Mouse (Mus musculus) T-helper 17 cell (primary cell): ENCODE measurements at regions not wholly inside any gene's neighbourhood (a gene's known extent, or its start where the extent isn't known, plus 50 kb on each side); places are given as distances from the start of the nearest gene placed in this dataset.

ENCODE experiments used
- in situ Hi-C, 2 experiments: fragments of 300-600 bp; cut with MboI, MseI; formaldehyde crosslinking; loops; 1 replicate in 1 of 2; 2 replicates in 1 of 2; pipeline ENCODE4 v1.15.1; 2025; ENCODE audit warnings: high pct_unique_total_duplicates in 2 of 2

DNA sequence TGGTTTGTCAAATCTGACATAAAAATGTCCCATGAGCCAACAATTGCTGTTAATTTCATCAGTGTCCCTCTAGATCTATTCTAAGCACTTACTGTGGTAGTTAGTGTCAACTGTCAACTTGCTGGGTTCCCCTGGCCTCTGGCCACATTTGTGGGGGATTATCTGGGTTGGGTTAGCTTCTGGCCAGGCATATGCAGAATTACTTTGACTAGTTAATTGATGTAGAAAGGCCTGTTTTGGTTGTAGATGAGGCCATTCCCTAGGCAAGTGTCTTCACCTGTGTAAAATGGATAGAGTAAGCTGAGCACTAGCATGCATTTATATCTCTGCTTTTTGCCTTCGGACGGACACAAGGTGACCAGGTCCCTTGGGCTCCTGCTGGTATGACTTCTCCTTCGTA is 283.9 kb downstream of the 1810013L24Rik start:
- in situ Hi-C loops: loop anchor here in 1 of 2 experiments (25.0 kb wide), 1 partner anchor 1476 kb away; no protein-coding TSS in a partner anchor

DNA sequence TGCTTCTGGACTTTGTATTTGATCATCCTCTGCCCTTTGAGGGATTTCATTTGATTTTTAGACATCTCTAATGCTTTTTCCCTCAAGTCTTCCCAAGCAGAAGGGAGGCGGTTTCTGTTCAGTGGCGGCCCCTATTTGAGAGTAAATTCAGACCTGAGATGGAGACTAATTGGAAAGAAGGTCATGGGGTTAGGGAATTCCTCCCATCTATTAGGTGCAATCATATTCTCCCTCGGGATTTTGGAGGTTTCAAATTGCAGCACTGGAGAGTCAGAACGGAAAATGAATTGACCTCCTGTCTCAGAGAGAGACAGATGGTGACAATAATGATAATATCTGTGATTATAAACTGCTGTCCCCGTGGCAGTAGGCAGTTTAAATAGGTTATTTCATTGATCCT is 285.6 kb downstream of the 1810013L24Rik start:
- in situ Hi-C loops: loop anchor here in 1 of 2 experiments (25.0 kb wide), 1 partner anchor 1478 kb away; no protein-coding TSS in a partner anchor

DNA sequence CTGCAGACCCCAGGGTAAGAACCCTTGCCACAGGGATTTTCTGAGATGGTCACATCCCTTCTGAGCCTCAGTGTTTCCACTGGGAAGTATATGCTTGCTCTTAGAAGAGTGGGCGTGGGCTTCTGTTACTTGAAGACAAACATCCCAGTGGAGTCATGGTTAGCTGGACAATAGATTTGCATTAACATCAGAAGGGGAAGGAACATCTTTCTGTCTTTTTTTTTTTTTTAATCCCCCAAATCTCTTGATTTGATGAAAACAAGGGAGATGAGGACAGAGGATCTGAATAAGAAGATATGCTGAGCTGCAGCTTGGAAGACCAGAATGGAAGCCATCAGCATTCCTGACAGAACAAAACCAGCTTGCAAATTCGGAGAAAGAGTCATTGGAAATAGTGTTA is 291.7 kb downstream of the 1810013L24Rik start:
- in situ Hi-C loops: loop anchor here (10.0 to 25.0 kb wide), 2 partner anchors 1484 to 1557 kb away; no protein-coding TSS in a partner anchor

DNA sequence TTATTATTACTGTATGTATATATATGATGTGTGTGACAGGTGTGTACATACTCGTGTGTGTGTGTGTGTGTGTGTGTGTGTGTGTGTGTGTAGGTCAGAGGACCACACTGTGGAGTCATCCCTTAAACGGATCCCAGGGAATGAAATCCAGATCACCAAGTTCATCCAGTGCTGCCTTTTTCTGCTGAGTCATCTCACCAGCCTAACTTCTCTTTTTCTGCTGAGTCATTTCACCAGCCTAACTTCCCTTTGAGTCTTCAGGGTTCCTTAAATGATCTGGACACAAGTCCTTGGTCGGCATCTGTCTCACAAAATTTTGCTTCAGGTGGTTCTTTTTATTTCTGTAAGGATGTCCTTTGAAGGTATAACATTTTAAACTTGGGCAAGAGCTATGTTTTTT is 302.2 kb downstream of the 1810013L24Rik start:
- in situ Hi-C loops: no loop called here

DNA sequence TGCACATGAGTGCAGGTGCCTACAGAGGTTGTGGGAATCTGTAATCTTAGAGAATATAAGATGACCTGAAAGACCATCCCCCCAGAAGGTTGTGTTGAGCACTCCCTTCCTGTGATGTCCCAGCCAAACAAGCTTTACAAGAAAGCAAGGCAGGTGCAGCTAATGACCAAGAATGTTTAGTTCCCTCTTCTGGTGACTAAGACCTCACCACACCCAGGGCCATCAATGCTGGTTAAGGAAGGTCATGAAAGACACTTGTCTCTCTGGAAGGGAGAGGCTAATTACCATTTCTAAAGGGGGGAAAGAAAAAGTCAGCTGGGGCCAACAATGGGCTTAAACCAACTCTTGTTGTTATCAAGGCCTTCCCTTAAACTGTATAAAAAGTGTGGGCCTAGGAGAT is 302.9 kb downstream of the 1810013L24Rik start:
- in situ Hi-C loops: no loop called here

DNA sequence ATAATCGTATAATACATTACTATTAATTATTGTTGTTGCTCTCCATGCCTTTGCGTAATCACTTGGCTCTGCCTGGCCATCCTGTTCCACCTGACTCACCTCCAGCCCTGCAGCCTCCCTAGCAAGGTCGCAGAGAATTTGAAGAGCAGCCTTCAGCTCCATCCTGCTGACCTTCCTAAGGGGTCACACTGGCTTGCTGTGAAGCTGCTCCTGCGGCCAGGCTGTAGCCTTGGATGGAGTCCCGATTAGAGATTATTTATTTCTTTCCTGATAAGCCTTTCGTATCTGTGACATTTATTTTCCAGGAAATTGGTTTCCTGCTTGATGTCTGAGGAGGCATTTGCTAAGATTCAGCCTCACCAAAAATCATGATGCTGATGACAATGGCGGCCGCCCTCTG is 305.5 kb downstream of the 1810013L24Rik start:
- in situ Hi-C loops: no loop called here

DNA sequence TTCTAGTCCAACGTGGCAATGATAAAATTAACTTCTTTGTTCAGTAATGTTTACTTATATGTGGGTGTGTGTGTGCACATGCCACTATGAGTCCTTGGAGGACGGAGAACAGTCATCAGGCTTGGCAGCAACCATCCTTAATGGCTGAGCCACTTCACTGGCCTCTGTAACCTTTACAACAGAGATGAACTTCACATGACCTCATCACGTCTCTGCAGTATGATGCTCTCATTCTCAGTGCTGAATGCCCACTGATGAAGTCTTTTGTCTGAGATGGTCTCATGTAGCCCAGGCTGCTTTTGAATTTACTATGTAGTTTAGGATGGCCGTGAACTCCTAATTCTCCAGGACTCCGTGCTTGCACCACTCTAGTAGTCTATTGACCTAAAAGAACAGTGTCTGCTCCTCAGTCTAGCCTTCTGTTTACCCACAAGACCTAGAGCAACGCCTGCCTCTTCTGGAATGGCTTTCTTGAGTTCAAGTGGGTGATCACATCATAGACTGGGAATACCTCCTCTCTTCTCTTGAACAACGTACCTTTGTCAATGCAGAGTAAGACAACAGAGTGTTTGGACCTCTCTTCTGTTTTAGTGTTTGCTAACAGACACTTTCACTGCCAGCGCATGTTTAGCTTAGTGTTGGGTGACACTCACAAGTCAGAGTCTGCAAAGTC is 308.8 kb downstream of the 1810013L24Rik start:
- in situ Hi-C loops: no loop called here

DNA sequence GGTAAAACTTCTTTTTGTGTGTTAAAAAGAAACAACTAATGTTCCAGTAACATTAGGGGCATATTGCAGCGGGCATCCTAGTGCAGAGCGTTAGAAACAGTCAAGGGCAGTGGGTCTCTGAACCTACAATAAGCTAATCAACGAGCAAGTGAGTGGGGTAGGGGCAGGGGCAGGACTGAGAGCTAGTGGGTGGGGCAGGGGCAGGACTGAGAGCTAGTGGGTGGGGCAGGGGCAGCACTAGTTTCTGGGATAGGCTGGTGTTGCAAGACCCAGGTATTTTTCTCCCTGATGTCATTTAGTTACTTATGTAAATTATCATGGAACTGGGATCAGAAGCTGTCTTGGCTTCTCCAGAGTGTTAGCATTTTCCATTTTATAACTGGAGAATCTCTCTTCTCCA is 309.5 kb downstream of the 1810013L24Rik start:
- in situ Hi-C loops: no loop called here

DNA sequence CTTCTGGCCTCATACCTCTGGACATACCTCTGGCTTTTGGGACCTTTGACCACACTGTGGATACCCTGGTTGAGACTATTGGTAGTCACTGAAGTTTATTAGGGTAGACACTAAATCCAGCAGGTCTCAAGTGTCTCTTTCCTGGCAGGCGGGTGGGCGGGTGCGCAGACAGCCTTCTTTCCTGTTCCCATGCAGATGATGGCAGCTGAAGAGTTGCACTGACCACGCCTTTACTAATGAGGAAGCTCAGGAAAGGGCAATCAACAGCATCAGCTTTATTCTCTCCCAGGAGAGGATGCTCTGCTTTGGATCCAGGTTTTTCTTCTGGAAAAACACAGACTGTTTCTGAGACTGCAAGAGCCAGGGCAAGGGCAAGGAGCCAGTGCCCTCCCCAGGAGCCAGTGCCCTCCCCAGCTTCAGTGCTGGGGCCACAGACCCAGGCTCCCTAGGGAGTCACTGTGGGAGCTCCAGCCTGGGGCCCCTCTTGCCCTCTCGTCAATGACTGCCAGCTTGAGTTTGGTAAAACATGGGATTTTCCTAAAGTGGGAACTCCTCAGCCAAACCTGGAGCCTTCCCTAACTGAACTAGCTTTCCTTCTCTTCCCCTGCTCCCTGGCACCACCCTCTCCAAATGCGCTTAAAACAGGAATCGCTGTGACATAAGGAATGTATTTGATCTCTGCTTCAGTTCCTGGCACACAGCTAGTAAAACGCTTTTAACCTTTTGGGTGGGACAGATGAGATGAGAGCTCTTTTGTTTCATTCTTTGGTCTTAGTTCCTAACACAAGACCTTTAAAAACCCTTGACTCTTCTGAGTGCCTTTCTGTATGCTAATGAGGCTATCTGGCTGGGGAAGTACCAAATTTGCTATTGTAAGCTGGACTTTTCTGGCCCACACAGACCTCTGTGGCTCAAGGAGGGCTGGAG is 319.6 kb downstream of the 1810013L24Rik start:
- in situ Hi-C loops: loop anchor here in 1 of 2 experiments (10.0 kb wide), 1 partner anchor 455 kb away; no protein-coding TSS in a partner anchor

DNA sequence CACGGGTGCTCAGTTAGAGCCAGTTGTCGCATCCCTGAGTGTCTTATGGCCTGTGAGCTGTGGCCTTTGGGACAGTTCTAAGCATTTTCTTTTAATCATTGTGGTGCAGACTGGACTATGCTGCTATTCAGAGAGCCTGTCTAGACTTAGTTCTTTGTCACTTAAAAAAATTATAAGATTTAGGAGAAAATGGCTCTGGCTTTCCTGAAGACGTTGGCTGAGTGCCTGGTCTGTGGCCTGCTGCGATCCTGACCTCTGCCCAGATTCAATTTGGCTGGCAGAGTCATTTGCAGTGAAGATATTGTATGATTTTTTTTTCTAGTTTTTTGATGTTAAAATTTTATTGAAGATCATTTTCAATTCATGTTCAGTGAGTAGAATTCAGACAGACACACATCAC is 322.0 kb downstream of the 1810013L24Rik start:
- in situ Hi-C loops: loop anchor here in 1 of 2 experiments (10.0 kb wide), 1 partner anchor 453 kb away; no protein-coding TSS in a partner anchor

DNA sequence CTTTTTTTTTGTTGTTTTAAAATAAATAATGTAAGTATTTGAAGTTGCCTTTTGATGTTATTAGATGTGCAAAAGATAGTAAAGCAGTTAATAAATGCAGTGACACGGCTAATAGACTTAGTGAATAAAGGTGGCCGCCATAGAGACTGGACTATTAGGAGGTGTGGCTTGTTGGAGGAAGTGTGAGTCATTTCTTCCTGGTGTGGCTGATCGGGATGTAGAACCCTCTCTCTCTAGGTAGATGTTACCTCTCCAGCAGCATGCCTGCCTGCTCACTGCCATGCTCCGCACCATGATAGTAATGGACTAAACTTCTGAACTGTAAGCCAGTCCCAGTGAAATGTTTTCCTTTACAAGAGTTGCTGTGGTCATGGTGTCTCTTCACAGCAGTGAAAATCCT is 323.6 kb downstream of the 1810013L24Rik start:
- in situ Hi-C loops: loop anchor here in 1 of 2 experiments (10.0 kb wide), 1 partner anchor 451 kb away; no protein-coding TSS in a partner anchor

DNA sequence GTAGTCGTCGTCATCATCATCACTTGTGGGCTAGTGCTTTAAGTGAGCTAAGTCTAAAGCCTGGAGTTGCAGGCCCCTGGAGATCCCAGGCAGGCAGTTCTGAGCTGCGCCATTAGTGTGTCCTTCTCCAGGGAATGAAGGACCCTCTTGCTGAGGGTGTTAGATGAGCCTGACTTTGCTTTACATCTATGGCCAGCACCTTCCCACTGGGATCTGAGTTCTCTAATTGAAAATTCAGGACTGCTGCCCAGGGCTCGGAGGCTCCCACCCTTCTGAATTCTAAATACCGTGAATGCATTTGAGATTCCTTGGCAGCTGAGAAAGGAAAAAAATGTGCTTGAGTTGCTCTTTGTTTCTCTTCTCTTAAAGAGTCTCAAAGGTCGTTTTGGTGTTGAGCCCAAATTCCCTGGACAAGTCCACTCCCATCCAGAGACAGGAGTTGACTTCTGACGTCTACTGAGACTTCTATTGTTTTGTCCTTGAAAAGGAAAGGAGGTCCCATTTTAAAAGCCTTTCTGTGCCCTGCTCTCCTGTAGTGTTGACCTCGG is 335.9 kb downstream of the 1810013L24Rik start:
- in situ Hi-C loops: no loop called here

DNA sequence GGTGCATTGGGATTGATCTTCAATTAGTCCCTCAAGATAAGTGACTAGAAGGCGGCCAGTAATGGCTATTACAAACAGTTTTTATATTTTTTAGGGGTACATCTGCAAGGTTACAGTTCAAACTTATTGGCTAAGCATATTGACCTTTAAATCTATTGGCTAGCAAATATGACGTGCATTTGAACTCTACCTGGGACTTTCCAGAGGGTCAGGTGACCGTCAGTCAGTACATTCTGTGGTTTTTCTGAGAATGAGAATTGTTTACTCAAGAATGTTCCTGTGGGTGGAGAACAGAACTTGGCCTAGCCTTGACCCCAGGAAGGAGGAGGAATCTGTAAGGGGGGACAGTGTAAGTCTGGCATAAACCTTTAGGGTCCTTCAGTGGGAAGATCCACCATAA is 346.5 kb downstream of the 1810013L24Rik start:
- in situ Hi-C loops: no loop called here

DNA sequence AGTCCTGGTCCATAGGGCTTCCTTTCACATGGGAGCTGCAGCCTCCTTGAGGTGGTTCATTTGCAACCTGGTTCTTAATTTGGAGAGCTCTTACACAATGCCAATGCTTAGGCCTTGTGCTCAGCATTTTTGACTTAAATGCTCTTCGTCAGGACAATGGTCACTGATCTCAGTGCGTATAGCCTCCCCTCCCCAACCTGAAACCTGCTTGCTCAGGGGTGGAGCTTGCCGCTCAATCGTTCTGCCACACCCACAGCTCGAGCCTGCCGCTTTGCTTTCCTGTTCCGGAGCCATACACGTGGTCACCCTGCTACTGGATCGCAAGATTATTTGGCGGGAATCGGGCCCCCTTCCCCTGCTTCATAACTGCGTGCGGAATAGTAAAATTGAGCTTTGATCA is 365.9 kb downstream of the 1810013L24Rik start:
- in situ Hi-C loops: no loop called here

DNA sequence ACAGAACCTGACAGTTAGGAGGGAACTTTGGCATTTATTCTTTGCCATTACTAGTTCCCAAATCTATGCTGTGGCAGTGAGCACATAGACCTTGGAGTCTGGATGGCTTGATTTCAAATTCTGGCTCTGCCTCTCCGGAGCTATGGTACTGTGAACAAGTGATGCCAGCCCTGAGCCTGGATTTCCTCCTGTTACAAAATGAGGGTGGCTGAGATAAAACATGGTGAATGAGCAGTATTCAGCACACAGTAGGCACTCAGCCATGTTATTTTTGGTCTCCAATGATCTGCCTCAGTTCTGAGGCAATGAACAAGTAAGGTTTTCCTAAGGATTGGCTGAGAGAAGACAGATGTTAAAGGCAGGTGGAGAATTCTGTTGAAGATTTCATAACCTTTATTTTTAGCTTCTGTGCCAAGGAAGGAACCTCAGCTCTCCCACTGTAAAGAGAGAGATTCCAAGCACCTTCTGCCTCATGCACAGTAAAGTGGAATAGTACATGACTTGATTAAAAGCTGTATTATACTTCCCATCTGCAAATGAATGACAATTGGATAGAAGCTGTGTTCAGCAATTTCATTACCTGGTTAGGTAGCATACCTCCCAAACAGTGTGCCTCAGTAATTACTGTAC is 369.1 kb downstream of the 1810013L24Rik start:
- in situ Hi-C loops: no loop called here

DNA sequence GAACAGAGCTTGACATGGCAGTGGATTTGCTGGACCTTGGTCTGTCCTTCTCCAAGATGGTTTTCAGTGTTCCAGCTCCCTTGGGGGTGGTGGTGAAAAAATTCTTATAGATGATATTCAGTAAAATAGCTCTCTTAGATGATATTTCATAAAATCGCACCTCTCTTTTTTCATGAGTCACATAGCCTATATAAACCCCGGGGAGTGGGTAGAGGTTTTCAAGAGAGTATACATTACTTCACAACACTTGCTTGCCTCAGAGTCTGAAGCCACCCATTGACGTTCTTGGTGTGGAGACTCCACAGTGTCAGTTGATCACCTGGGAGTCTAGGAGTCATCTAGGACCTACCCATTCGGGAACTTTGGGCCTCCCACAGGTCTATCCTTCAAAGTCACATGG is 378.7 kb downstream of the 1810013L24Rik start:
- in situ Hi-C loops: no loop called here

DNA sequence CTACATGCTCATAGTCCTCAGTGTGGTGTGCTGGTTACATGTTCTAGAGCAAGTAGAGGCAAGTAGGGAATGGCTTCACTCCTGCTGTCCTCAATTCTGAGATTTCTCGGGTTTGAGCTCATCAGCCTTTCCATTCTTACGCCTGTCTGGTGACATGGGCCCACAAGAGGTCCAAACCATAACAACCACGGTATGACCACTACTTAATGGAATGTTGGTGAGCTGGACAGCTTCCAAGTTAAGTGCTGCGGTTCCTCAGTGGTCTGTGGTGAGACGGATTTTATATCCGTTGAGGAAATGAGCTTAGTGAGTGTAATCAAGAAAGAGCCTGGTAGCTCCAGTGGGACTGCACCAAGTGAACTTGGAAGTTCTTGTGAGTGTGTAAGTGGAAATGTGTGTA is 381.6 kb downstream of the 1810013L24Rik start:
- in situ Hi-C loops: no loop called here

DNA sequence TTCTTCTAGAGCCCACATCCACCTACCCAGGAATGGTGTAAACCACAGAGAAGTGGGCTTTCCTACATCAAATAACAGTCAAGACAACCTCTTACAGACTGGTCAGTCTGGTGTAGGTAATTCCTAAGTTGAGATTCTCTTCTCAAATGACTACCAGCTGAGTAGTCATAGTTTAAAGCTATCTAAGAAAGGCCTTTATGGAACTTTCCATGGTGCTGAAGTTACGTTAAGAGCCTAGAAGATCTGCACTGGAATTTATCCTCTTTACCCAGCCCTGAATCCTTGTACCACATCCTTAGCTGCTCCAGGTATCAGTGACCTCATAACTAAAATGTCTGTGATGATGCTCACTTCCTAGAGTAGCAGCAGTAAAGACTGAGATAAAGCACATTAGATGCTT is 385.2 kb downstream of the 1810013L24Rik start:
- in situ Hi-C loops: no loop called here

DNA sequence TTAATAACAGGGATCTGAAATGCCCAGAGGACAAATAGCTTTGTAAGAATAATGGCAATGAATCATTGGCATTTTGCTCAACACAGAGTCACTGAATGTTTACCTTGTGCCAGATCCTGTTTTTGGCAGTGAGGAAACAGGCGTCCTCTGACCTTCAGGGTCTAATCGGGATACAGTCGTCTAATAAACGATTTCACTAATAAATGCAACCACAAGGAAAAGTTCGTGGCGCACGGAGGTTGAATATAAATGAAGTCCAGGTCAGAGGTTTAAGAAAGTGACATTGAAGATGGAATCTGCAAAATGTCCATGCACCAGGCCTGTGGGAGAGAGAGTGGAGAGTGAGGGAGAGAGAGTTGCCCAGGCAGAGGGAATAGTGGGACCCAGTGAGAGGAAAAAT is 387.5 kb downstream of the 1810013L24Rik start:
- in situ Hi-C loops: no loop called here

DNA sequence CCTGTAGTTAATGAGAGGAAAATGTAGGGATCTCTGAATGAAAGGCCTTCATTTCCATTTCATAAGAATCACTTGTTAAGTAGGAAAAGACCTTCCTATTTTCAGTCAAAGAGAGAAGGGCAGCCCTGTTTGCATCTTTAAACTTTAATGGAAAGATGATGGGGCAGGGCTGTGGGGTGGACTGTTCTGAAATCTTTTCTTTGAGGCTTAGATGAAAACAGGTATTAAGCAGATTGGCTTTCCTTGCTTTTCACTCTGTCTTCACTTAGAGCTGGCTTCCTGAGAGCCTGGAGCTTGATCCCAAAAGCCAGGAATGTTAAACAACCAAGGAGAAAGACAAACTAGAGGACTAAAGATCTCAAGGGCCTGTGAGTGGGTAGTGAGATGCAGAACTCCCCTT is 400.3 kb downstream of the 1810013L24Rik start:
- in situ Hi-C loops: no loop called here

DNA sequence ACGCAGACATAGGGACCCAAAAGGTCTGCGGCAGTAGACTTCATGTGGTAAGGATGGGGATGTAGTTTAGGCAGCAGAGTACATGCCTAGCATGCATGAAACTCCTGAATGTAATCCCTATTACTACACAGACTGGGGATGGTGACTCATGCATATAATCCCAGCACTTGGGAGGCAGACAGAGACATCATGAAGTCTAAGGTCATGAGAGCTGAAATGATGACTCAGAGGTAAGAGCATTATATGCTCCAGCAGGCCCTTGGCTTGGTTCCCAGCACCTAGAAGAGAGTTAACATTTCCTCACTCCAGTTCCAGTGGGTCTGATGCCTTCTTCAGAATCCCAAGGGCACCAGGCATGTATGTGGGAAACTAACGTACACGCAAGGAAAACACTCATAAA is 412.2 kb downstream of the 1810013L24Rik start:
- in situ Hi-C loops: no loop called here

DNA sequence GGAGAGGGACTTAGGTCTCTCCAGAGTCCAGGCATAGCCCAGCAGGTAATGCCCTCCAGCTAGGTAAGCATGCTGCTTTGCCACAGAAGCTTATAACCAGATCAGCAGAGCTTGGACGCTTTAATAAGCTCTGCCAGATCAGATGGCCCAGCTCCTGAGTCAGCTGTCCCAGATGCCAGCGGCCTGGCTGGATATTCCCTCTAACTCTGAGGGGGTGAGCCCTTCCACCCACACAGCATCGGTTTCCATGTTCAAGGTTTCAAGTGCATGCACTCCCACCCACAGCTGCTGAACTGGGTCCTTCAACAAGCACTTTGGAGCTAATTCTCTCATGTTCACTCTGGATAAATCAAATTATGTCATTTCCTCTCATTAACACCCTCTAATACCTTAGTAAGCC is 417.3 kb downstream of the 1810013L24Rik start:
- in situ Hi-C loops: no loop called here
